Mouse (Mus musculus) cerebellum, adult 8-10 months (tissue): ENCODE results near the gene 1520401A03Rik.
"Not testable (repeated sequence)": the region's sequence is repeated elsewhere in the genome, so short reads cannot be mapped to it uniquely, and the experiment has no call there.

ENCODE experiments used
- DNase-seq: peaks from one replicate; pipeline ENCODE4 v3.0.0; 2022

The 1520401A03Rik gene

GRCm38 (mm10) chr17:23722376-23723125, at the start of gene 1520401A03Rik:
Gene 1520401A03Rik, minus strand, starts transcription at chr17:23722783.
- no peak for DNase-seq

GRCm38 (mm10) chr17:23772219-23772556, 49.6 kb upstream of the 1520401A03Rik start:
- DNase-seq = not testable (repeated sequence)

- peak; percentile 98 for DNase-seq
Measured at GRCm38 (mm10) chr17:23771284-23772218, 49.0 kb upstream of the 1520401A03Rik start, which contains the start of gene Flywch1. Gene Flywch1, minus strand, starts transcription at chr17:23771602.

- DNase-seq = no peak
Measured at GRCm38 (mm10) chr17:23770896-23771283, 48.3 kb upstream of the 1520401A03Rik start.

- DNase-seq = no peak
Measured at GRCm38 (mm10) chr17:23770493-23770892, 47.9 kb upstream of the 1520401A03Rik start.

- DNase-seq = no peak
Measured at GRCm38 (mm10) chr17:23762976-23763375, 40.4 kb upstream of the 1520401A03Rik start.

- no peak for DNase-seq
Measured at GRCm38 (mm10) chr17:23761155-23761554, 38.6 kb upstream of the 1520401A03Rik start.

- no peak for DNase-seq
Measured at GRCm38 (mm10) chr17:23760231-23760630, 37.6 kb upstream of the 1520401A03Rik start.

GRCm38 (mm10) chr17:23758801-23759200, 36.2 kb upstream of the 1520401A03Rik start:
- DNase-seq = no peak

- DNase-seq = no peak
Measured at GRCm38 (mm10) chr17:23757581-23757980, 35.0 kb upstream of the 1520401A03Rik start.

- no peak for DNase-seq
Measured at GRCm38 (mm10) chr17:23755689-23756088, 33.1 kb upstream of the 1520401A03Rik start.

- no peak for DNase-seq
Measured at GRCm38 (mm10) chr17:23749400-23750191, 27.0 kb upstream of the 1520401A03Rik start.

- DNase-seq = peak; percentile 78
Measured at GRCm38 (mm10) chr17:23748631-23749391, 26.2 kb upstream of the 1520401A03Rik start.

- DNase-seq = no peak
Measured at GRCm38 (mm10) chr17:23748026-23748425, 25.4 kb upstream of the 1520401A03Rik start.

- DNase-seq = no peak
Measured at GRCm38 (mm10) chr17:23747471-23747870, 24.9 kb upstream of the 1520401A03Rik start.

- DNase-seq = no peak
Measured at GRCm38 (mm10) chr17:23746767-23747166, 24.2 kb upstream of the 1520401A03Rik start.

GRCm38 (mm10) chr17:23746311-23746710, 23.7 kb upstream of the 1520401A03Rik start:
- DNase-seq = no peak

GRCm38 (mm10) chr17:23745301-23746251, 23.0 kb upstream of the 1520401A03Rik start, which contains the start of gene Kremen2:
Gene Kremen2, minus strand, starts transcription at chr17:23745833.
- DNase-seq = no peak

GRCm38 (mm10) chr17:23744651-23745050, 22.1 kb upstream of the 1520401A03Rik start:
- DNase-seq = no peak

GRCm38 (mm10) chr17:23744076-23744475, 21.5 kb upstream of the 1520401A03Rik start:
- DNase-seq = no peak

- no peak for DNase-seq
Measured at GRCm38 (mm10) chr17:23742941-23743340, 20.4 kb upstream of the 1520401A03Rik start.
